Mouse (Mus musculus): Measurements from ENCODE around the gene Mzt1.

The Mzt1 gene

GRCm38 (mm10) chr14:99018691-99019090, 27.2 kb downstream of the Mzt1 start:
- no peak for DNase-seq (ENCODE audit: low read depth, low spot score)

DNA sequence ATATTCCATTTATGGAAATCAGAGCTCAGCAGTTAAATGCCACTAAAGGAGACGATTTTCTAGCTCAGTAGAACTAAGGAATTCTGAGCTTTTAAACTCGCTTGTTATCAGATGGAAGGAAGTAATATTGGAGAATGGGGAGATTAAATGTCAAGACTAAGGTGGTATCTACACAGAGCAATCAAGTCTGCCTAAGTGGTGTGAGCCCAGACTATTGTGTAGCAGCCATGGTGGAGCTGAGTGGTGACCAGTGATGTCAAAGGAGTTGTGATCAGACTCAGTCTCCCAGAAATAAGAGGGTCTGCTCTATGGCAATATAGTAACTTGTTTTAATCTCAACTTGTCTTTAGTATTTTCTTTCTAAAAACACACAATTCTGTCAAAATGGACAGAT, 35.0 kb downstream of the Mzt1 start:
- no peak for DNase-seq (ENCODE audit: low read depth, low spot score)

DNA sequence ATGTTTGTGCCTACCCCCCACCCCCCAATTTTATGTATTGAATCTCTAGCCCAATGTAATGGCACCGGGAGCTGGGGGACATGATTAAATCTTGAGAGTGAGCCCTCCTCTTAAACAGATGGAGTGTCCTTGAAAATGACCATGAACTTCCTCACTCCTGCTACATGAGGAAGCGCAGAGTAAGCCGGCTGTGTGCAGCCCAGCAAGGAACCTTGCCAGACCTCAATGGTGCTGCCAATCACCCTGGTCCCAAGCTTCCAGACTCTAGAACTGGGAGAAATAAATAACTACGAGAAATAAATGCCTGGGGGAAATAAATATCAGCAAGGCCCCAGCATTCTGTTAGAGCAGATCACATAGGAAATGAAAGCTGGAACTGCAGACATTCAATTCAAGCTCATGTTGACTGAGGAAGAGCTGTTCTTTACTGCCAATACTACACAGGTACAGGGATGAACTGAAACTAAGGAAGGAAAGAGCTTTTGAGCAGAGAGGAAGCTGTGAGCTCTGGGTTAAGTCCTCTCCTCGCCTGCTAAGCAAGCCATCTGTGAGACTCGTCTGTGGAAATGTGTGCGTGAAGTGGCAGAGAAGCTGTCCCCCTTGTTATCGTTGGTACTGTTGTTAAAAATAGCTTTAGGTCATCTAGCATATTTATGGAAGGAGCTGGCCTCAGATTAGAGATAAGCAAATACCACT, 35.6 kb downstream of the Mzt1 start:
- DNase-seq (ENCODE audit: low read depth, low spot score) = no peak

- no peak for DNase-seq (ENCODE audit: low read depth, low spot score)
Observed at GRCm38 (mm10) chr14:98994218-98994617, 51.7 kb downstream of the Mzt1 start, which contains the start of gene Rpl36a-ps1. TSS of gene Rpl36a-ps1 (minus strand) at chr14:98994318.

GRCm38 (mm10) chr14:98992482-98992881, 53.5 kb downstream of the Mzt1 start:
- DNase-seq (ENCODE audit: low read depth, low spot score) = no peak

GRCm38 (mm10) chr14:98990636-98991035, 55.3 kb downstream of the Mzt1 start:
- DNase-seq (ENCODE audit: low read depth, low spot score) = no peak

DNA sequence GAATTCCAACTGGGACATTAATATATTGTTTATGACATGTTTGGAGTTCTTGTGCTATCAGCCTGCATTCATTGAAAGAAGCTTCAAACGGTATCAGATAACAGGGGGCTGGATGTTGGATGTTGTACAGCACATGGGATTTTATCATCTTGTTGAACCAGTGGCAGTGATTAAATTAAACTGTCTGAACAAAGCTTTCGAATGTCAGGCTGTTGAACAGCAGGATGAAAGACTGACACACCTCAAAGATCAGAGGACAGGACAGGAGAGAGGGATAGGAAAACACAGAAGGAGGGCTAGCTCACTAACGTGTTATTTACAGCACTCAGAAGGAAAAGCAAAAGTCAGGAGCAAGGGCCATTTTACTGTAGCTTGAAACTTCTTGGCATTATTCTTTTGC, 56.1 kb downstream of the Mzt1 start:
- no peak for DNase-seq (ENCODE audit: low read depth, low spot score)
